Mouse (Mus musculus): Measurements from ENCODE around the gene Parvg. TPM values are rescaled to one million over a fixed set of nuclear protein-coding genes. Genes with fewer than 3 reads are reported as not detected.

Gene Parvg
- polyA plus RNA-seq, 1 experiment from 2014 or later = 1.3 TPM

GRCm38 (mm10) chr15:84364746-84365145 is 40.9 kb downstream of the Parvg start:
- Histone ChIP-seq H3K9me3 (no peaks in the 10 kb centered on the region), H3K27ac (no peak overlapping the region), H3K9ac (no peak overlapping the region), H3K36me3 (no peaks in the 10 kb centered on the region), H3K4me1 (peaks cover 22% of the 10 kb centered on the region), H3K27me3 (no peaks in the 10 kb centered on the region), H3K4me2 (no peak overlapping the region), H3K4me3 (no peak overlapping the region)
- 85% methylated on average over 3 of the region's 3 CpGs for WGBS
- ATAC-seq (ENCODE audit: insufficient number of reproducible peaks, insufficient read depth, low FRiP score, low TSS enrichment, low read depth) = no peak

GRCm38 (mm10) chr15:84365675-84366381 is 42.0 kb downstream of the Parvg start:
- Histone ChIP-seq H3K4me3 (no peak overlapping the region), H3K9me3 (no peaks in the 10 kb centered on the region), H3K4me1 (peaks cover 14% of the 10 kb centered on the region), H3K36me3 (no peaks in the 10 kb centered on the region), H3K9ac (no peak overlapping the region), H3K27me3 (no peaks in the 10 kb centered on the region), H3K4me2 (no peak overlapping the region), H3K27ac (peak overlapping the region; percentile 33; the same call in 1 of the 2 replicates)
- no peak for ATAC-seq (ENCODE audit: insufficient number of reproducible peaks, insufficient read depth, low FRiP score, low TSS enrichment, low read depth)
- WGBS = 60% methylated on average over 17 of the region's 17 CpGs

DNA sequence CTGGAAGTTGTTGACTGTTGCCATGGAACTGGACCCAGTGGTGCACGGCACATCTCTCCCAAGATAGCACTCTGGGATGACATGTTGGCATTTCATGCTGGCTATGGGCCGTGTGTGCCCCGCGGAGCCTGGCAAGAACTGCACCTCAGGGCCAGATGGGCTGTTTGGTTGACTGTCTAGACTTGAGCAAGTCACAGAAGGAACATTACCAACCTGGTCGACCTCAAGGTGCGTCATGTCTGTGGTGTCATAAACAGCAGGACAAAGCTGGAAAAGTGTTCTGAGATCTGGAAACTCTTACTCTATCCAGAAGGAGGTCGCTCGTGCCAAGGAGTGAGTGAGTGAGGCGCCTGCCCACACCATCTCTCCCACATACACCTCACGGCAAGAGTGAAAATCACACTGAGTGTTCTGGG is 42.8 kb downstream of the Parvg start:
- 88% methylated on average over 10 of the region's 10 CpGs for WGBS
- ATAC-seq (ENCODE audit: insufficient number of reproducible peaks, insufficient read depth, low FRiP score, low TSS enrichment, low read depth) = no peak
- Histone ChIP-seq H3K36me3 (no peaks in the 10 kb centered on the region), H3K9me3 (no peaks in the 10 kb centered on the region), H3K9ac (no peak overlapping the region), H3K27ac (no peak overlapping the region), H3K4me1 (peaks cover 7% of the 10 kb centered on the region), H3K27me3 (no peaks in the 10 kb centered on the region), H3K4me2 (no peak overlapping the region), H3K4me3 (no peak overlapping the region)

DNA sequence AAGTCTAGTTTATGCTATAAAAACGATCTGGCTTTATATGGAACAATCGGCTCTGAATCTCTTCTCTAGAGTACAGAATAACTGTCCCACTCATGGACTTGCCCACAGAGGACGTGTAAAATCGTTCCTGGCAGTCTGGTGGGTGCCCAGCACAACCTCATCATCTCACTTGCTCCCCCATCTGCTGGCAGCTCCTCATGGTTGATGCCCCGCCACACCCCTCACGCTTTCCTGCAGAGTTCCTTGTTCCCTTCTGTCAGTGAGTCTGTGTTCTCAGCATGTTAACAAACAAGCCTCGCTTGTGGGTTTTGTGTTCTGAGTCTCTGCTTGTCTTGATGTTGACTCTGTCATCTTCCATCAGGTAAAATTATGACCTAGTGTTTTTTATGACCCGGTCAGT is 43.6 kb downstream of the Parvg start:
- H3K9ac ChIP-seq = no peak overlapping the region
- no peak overlapping the region for H3K4me3 ChIP-seq
- no peaks in the 10 kb centered on the region for H3K36me3 ChIP-seq
- peaks cover 7% of the 10 kb centered on the region for H3K4me1 ChIP-seq
- H3K4me2 ChIP-seq = no peak overlapping the region
- 77% methylated on average over 8 of the region's 8 CpGs for WGBS
- H3K27ac ChIP-seq = no peak overlapping the region
- no peak for ATAC-seq (ENCODE audit: insufficient number of reproducible peaks, insufficient read depth, low FRiP score, low TSS enrichment, low read depth)
- no peaks in the 10 kb centered on the region for H3K27me3 ChIP-seq
- no peaks in the 10 kb centered on the region for H3K9me3 ChIP-seq

DNA sequence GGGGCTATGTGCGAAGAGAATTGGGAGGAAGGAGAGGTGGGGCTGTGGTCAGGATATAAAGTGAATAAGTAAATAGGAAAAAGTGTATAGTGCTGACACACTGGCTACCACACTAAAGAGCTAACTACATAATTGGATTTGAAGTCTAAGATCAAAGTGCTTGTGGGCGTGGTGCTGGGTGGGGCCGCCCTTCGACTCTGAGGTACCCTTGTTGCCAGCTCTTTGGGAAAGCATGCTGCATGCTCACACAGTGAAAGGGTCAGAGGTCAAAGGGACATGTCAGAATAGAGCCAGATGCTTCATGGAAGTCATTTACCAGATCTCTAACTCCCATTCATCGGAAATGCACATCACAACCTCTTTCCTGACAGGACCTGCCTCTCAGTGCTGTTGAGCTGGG is 49.0 kb downstream of the Parvg start:
- Histone ChIP-seq H3K9ac (no peak overlapping the region), H3K4me2 (no peak overlapping the region), H3K27ac (no peak overlapping the region), H3K4me1 (no peaks in the 10 kb centered on the region), H3K36me3 (no peaks in the 10 kb centered on the region), H3K4me3 (no peak overlapping the region), H3K27me3 (no peaks in the 10 kb centered on the region), H3K9me3 (peaks cover 6% of the 10 kb centered on the region)
- no peak for ATAC-seq (ENCODE audit: insufficient number of reproducible peaks, insufficient read depth, low FRiP score, low TSS enrichment, low read depth)
- WGBS = 44% methylated on average over 5 of the region's 5 CpGs

GRCm38 (mm10) chr15:84378734-84379133 is 54.9 kb downstream of the Parvg start:
- no peak overlapping the region for H3K27ac ChIP-seq
- no peaks in the 10 kb centered on the region for H3K4me1 ChIP-seq
- no peaks in the 10 kb centered on the region for H3K27me3 ChIP-seq
- no peak overlapping the region for H3K4me2 ChIP-seq
- 81% methylated on average over 9 of the region's 9 CpGs for WGBS
- no peak overlapping the region for H3K4me3 ChIP-seq
- no peak for ATAC-seq (ENCODE audit: insufficient number of reproducible peaks, insufficient read depth, low FRiP score, low TSS enrichment, low read depth)
- no peak overlapping the region for H3K9ac ChIP-seq
- H3K9me3 ChIP-seq = peaks cover 6% of the 10 kb centered on the region
- no peaks in the 10 kb centered on the region for H3K36me3 ChIP-seq

DNA sequence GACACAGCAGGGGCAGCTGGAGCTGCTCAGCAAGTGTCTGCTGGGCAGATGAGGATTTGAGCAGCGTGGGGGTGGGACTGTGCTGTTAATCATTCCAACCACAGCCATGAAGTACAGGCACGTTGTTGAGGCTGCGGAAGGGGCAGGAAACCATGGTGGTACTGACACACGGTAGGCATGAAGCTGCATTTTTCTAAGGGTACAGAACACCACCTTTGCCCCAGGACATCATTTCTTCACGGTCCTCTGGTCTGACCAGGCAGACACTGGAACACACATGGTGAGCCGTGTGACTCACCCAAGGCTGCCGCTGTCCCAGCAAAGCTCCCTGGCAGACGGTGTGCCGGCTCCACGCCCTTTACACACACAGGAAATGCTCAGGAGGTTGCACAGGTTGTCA is 56.4 kb downstream of the Parvg start:
- H3K9ac ChIP-seq = no peak overlapping the region
- ATAC-seq (ENCODE audit: insufficient number of reproducible peaks, insufficient read depth, low FRiP score, low TSS enrichment, low read depth) = no peak
- 56% methylated on average over 10 of the region's 10 CpGs for WGBS

DNA sequence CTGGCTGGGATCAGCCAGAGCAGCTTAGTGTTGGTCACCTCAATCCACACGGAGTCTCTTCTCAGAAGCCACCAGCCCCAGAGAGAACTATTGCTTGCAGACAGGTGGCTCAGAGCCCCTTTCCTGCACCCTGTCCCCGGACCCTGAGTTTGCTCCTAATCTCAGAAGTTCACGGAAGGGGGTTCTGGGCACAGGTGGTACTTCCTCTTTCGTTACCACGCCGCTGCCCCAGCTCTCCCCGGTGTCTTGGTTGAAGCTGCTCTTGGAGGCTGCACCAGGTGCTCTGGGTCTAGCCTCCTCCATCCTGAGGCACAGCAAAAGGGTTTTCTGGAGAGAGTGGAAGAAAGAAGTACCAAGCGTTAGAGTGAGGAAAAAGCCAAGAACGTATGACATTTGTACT is 60.2 kb downstream of the Parvg start:
- no peak overlapping the region for H3K27ac ChIP-seq
- 91% methylated on average over 9 of the region's 9 CpGs for WGBS

More for the DNA sequence above, 56.4 kb downstream of the Parvg start:
- Histone ChIP-seq H3K4me2 (no peak overlapping the region), H3K4me1 (no peaks in the 10 kb centered on the region), H3K36me3 (no peaks in the 10 kb centered on the region), H3K27me3 (no peaks in the 10 kb centered on the region), H3K27ac (no peak overlapping the region), H3K9me3 (no peaks in the 10 kb centered on the region; the same call in 1 of the 2 replicates), H3K4me3 (no peak overlapping the region)

GRCm38 (mm10) chr15:84385995-84386565 is 62.3 kb downstream of the Parvg start:
- Histone ChIP-seq H3K9me3 (peaks cover 7% of the 10 kb centered on the region; the same call in 1 of the 2 replicates), H3K4me3 (no peak overlapping the region), H3K9ac (no peak overlapping the region), H3K36me3 (0 out of 2 replicates have a peak, but pooled peaks cover 5% of the 10 kb centered on the region), H3K27me3 (no peaks in the 10 kb centered on the region), H3K27ac (no peak overlapping the region), H3K4me1 (no peaks in the 10 kb centered on the region), H3K4me2 (no peak overlapping the region)
- no peak for ATAC-seq (ENCODE audit: insufficient number of reproducible peaks, insufficient read depth, low FRiP score, low TSS enrichment, low read depth)
- WGBS = 79% methylated on average over 8 of the region's 8 CpGs

More for the DNA sequence above, 60.2 kb downstream of the Parvg start:
- ATAC-seq (ENCODE audit: insufficient number of reproducible peaks, insufficient read depth, low FRiP score, low TSS enrichment, low read depth) = no peak
- H3K9me3 ChIP-seq = peaks cover 7% of the 10 kb centered on the region; the same call in 1 of the 2 replicates
- H3K36me3 ChIP-seq = 0 out of 2 replicates have a peak, but pooled peaks cover 5% of the 10 kb centered on the region
- H3K4me1 ChIP-seq = no peaks in the 10 kb centered on the region
- no peak overlapping the region for H3K4me2 ChIP-seq
- no peak overlapping the region for H3K9ac ChIP-seq
- no peaks in the 10 kb centered on the region for H3K27me3 ChIP-seq
- H3K4me3 ChIP-seq = no peak overlapping the region

- Histone ChIP-seq H3K27ac (no peak overlapping the region), H3K4me2 (no peak overlapping the region), H3K9ac (no peak overlapping the region), H3K9me3 (peaks cover 11% of the 10 kb centered on the region), H3K27me3 (no peaks in the 10 kb centered on the region), H3K36me3 (0 out of 2 replicates have a peak, but pooled peaks cover 5% of the 10 kb centered on the region), H3K4me3 (no peak overlapping the region), H3K4me1 (no peaks in the 10 kb centered on the region)
- 86% methylated on average over 8 of the region's 8 CpGs for WGBS
- no peak for ATAC-seq (ENCODE audit: insufficient number of reproducible peaks, insufficient read depth, low FRiP score, low TSS enrichment, low read depth)
Observed at GRCm38 (mm10) chr15:84388698-84389131, 64.9 kb downstream of the Parvg start.

- 91% methylated on average over 4 of the region's 4 CpGs for WGBS
- H3K9me3 ChIP-seq = peaks cover 11% of the 10 kb centered on the region
Observed at GRCm38 (mm10) chr15:84392131-84392530, 68.3 kb downstream of the Parvg start.

More at GRCm38 (mm10) chr15:84392131-84392530, 68.3 kb downstream of the Parvg start:
- Histone ChIP-seq H3K4me1 (no peaks in the 10 kb centered on the region; the same call in 1 of the 2 replicates), H3K36me3 (0 out of 2 replicates have a peak, but pooled peaks cover 5% of the 10 kb centered on the region), H3K27ac (no peak overlapping the region), H3K27me3 (no peaks in the 10 kb centered on the region), H3K4me2 (no peak overlapping the region), H3K4me3 (no peak overlapping the region), H3K9ac (no peak overlapping the region)
- ATAC-seq (ENCODE audit: insufficient number of reproducible peaks, insufficient read depth, low FRiP score, low TSS enrichment, low read depth) = no peak
